Mouse (Mus musculus): ENCODE results near the gene Idua. TPM values are rescaled to one million over a fixed set of nuclear protein-coding genes. Genes with fewer than 3 reads are reported as not detected.

Idua gene
- polyA plus RNA-seq, 1 experiment from 2014 or later, result 13.2 TPM

DNA sequence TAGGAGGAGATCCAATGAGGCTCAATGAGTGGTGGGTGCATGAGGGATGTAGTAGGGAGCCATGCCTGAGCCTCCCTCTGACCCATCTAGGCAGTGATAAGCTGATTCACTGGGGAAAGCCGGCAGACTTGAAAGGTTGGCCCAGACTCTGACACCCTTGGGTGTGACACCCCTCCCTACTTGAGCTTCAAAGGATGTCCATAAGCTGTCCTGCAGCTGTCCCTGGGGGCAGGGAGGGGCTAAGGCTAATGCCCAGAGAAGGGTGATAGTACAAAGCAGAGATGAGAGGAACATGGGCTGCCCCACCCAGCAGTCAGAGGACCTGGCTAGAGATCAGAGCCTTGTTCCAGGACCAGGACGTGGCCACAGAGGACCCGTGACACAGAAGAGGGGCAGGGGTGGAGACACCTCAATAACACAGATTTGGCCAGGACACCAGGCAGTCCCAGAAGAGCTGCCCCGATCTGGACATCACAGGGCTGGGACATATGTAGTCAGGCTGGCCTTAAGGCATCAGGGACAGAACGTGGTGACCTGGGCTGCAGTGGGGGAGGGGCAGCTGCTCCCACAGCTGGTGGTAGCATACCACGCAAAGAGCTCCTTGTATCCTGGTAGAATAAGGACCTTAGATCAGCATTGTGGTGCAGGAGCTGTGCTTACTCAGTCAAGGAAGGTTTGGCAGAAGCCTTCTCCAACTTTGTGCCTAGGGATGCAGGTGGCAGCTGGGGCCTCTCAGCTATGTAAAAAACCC is 49.0 kb downstream of the Idua start:
- no peak overlapping the region for H3K9ac ChIP-seq (replicated peaks; ENCODE audit: low read depth, low read length)
- H3K9me3 ChIP-seq (ENCODE audit: control insufficient read depth, low read length), result no peaks in the 10 kb centered on the region
- H3K27me3 ChIP-seq (replicated peaks; ENCODE audit: control insufficient read depth, insufficient read depth, low read length), result no peaks in the 10 kb centered on the region
- ATAC-seq, result no peak
- H3K4me2 ChIP-seq (ENCODE audit: low read length), result no peak overlapping the region
- H3K27ac ChIP-seq (ENCODE audit: low read length), result no peak overlapping the region
- peaks cover 3% of the 10 kb centered on the region; the same call in 1 of the 2 replicates for H3K4me1 ChIP-seq (replicated peaks; ENCODE audit: control insufficient read depth, insufficient read depth, low read length)
- no peak overlapping the region for H3K4me3 ChIP-seq (replicated peaks; ENCODE audit: low read length)
- WGBS, result 72% methylated on average over 6 of the region's 6 CpGs
- H3K36me3 ChIP-seq (ENCODE audit: control insufficient read depth, insufficient read depth), result no peaks in the 10 kb centered on the region

DNA sequence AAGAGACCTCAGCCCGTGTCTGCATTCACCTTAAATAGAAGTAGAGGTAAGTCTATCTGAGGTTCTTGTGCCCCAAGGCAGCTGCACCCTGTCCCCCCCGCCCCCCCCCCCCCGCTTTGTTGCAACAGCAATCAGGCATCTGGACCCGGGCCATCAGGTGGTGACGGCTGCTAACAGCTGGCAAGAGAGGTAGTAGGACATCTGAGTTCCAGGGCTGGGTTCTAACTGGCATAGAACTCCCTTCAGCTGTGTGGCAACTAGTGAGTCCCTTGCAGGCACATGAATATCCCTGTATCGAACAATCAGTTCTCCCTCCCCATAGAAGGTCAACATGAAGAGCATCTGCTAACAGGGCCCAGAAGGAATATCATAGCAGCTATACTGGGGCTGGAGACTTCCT is 51.8 kb downstream of the Idua start:
- peaks cover 5% of the 10 kb centered on the region; the same call in 1 of the 2 replicates for H3K4me1 ChIP-seq (replicated peaks; ENCODE audit: control insufficient read depth, insufficient read depth, low read length)
- no peaks in the 10 kb centered on the region for H3K9me3 ChIP-seq (ENCODE audit: control insufficient read depth, low read length)
- ATAC-seq, result no peak
- H3K4me3 ChIP-seq (replicated peaks; ENCODE audit: low read length), result no peak overlapping the region
- H3K9ac ChIP-seq (replicated peaks; ENCODE audit: low read depth, low read length), result no peak overlapping the region
- H3K4me2 ChIP-seq (ENCODE audit: low read length), result no peak overlapping the region
- H3K27me3 ChIP-seq (replicated peaks; ENCODE audit: control insufficient read depth, insufficient read depth, low read length), result no peaks in the 10 kb centered on the region
- 83% methylated on average over 6 of the region's 6 CpGs for WGBS
- H3K27ac ChIP-seq (ENCODE audit: low read length), result no peak overlapping the region
- no peaks in the 10 kb centered on the region for H3K36me3 ChIP-seq (ENCODE audit: control insufficient read depth, insufficient read depth)

- Histone ChIP-seq H3K9ac (replicated peaks; ENCODE audit: low read depth, low read length) (no peak overlapping the region), H3K4me2 (ENCODE audit: low read length) (no peak overlapping the region), H3K36me3 (ENCODE audit: control insufficient read depth, insufficient read depth) (no peaks in the 10 kb centered on the region), H3K27ac (ENCODE audit: low read length) (no peak overlapping the region), H3K4me3 (replicated peaks; ENCODE audit: low read length) (no peak overlapping the region), H3K4me1 (replicated peaks; ENCODE audit: control insufficient read depth, insufficient read depth, low read length) (peaks cover 5% of the 10 kb centered on the region; the same call in 1 of the 2 replicates), H3K27me3 (replicated peaks; ENCODE audit: control insufficient read depth, insufficient read depth, low read length) (no peaks in the 10 kb centered on the region), H3K9me3 (ENCODE audit: control insufficient read depth, low read length) (no peaks in the 10 kb centered on the region)
- ATAC-seq, result no peak
- WGBS, result 90% methylated on average over 2 of the region's 2 CpGs
Observed at GRCm38 (mm10) chr5:108713096-108713495, 53.0 kb downstream of the Idua start.

DNA sequence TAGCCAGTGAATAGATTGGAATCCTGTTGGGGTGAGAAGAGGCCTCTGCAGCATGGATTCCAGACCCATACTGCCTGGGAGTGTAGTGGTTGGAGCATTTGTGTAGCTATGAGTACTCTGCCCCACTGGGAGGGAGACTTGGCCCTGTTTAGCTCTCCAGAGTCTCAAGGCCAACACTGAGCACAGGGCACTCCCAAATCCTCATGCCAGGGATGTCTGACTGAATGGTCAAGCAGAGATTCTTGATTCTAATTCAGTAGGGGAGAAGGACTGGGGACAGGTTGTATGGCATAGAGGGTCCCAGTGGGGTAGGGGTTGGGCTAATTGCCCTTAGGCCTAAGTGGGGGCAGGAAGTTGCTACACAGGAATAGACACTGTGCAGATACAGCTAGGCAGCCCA is 53.6 kb downstream of the Idua start:
- no peaks in the 10 kb centered on the region for H3K9me3 ChIP-seq (ENCODE audit: control insufficient read depth, low read length)
- no peak overlapping the region for H3K4me3 ChIP-seq (replicated peaks; ENCODE audit: low read length)
- no peaks in the 10 kb centered on the region for H3K36me3 ChIP-seq (ENCODE audit: control insufficient read depth, insufficient read depth)
- H3K27me3 ChIP-seq (replicated peaks; ENCODE audit: control insufficient read depth, insufficient read depth, low read length), result no peaks in the 10 kb centered on the region
- H3K4me2 ChIP-seq (ENCODE audit: low read length), result no peak overlapping the region
- H3K4me1 ChIP-seq (replicated peaks; ENCODE audit: control insufficient read depth, insufficient read depth, low read length), result peaks cover 5% of the 10 kb centered on the region; the same call in 1 of the 2 replicates
- ATAC-seq, result no peak
- no peak overlapping the region for H3K9ac ChIP-seq (replicated peaks; ENCODE audit: low read depth, low read length)
- no peak overlapping the region for H3K27ac ChIP-seq (ENCODE audit: low read length)

DNA sequence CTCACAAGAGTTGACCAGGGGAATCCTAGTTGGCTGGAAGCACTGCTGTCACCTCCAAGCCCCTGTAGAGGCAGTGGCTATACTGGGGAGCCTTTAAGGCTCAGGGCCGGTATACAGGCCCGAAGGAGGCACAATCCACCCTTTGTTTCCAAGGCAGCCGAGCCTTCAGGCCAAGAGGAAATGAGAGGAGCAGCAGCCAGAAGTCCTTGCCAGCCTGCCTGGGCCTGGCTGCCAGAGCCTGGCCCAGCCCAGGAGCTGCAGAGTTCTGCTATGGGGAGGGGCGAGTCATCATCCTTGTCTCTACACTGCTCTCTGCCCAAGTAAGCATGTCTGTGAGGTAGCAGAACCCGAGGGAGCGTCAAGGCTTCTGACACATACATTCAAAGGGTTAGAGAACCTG is 54.0 kb downstream of the Idua start:
- no peaks in the 10 kb centered on the region for H3K27me3 ChIP-seq (replicated peaks; ENCODE audit: control insufficient read depth, insufficient read depth, low read length)
- H3K9me3 ChIP-seq (ENCODE audit: control insufficient read depth, low read length), result no peaks in the 10 kb centered on the region
- no peak overlapping the region for H3K4me2 ChIP-seq (ENCODE audit: low read length)
- no peak overlapping the region for H3K27ac ChIP-seq (ENCODE audit: low read length)
- H3K36me3 ChIP-seq (ENCODE audit: control insufficient read depth, insufficient read depth), result no peaks in the 10 kb centered on the region
- H3K4me3 ChIP-seq (replicated peaks; ENCODE audit: low read length), result no peak overlapping the region
- H3K9ac ChIP-seq (replicated peaks; ENCODE audit: low read depth, low read length), result no peak overlapping the region
- ATAC-seq, result peak; percentile 84
- H3K4me1 ChIP-seq (replicated peaks; ENCODE audit: control insufficient read depth, insufficient read depth, low read length), result peaks cover 5% of the 10 kb centered on the region; the same call in 1 of the 2 replicates
- WGBS, result 47% methylated on average over 6 of the region's 6 CpGs

- Histone ChIP-seq H3K27ac (ENCODE audit: low read length) (no peak overlapping the region), H3K4me2 (ENCODE audit: low read length) (no peak overlapping the region), H3K9ac (replicated peaks; ENCODE audit: low read depth, low read length) (no peak overlapping the region), H3K9me3 (ENCODE audit: control insufficient read depth, low read length) (no peaks in the 10 kb centered on the region), H3K4me3 (replicated peaks; ENCODE audit: low read length) (no peak overlapping the region), H3K4me1 (replicated peaks; ENCODE audit: control insufficient read depth, insufficient read depth, low read length) (peaks cover 5% of the 10 kb centered on the region; the same call in 1 of the 2 replicates), H3K36me3 (ENCODE audit: control insufficient read depth, insufficient read depth) (no peaks in the 10 kb centered on the region), H3K27me3 (replicated peaks; ENCODE audit: control insufficient read depth, insufficient read depth, low read length) (no peaks in the 10 kb centered on the region)
- WGBS, result 100% methylated on average over 1 of the region's 1 CpGs
- no peak for ATAC-seq
Observed at GRCm38 (mm10) chr5:108715974-108716373, 55.8 kb downstream of the Idua start.

- WGBS, result 31% methylated on average over 4 of the region's 4 CpGs
- H3K9ac ChIP-seq (replicated peaks; ENCODE audit: low read depth, low read length), result no peak overlapping the region
- H3K36me3 ChIP-seq (ENCODE audit: control insufficient read depth, insufficient read depth), result no peaks in the 10 kb centered on the region
- H3K27me3 ChIP-seq (replicated peaks; ENCODE audit: control insufficient read depth, insufficient read depth, low read length), result no peaks in the 10 kb centered on the region
- no peak overlapping the region for H3K27ac ChIP-seq (ENCODE audit: low read length)
- H3K4me3 ChIP-seq (replicated peaks; ENCODE audit: low read length), result no peak overlapping the region
- peaks cover 5% of the 10 kb centered on the region; the same call in 1 of the 2 replicates for H3K4me1 ChIP-seq (replicated peaks; ENCODE audit: control insufficient read depth, insufficient read depth, low read length)
- H3K4me2 ChIP-seq (ENCODE audit: low read length), result no peak overlapping the region
- ATAC-seq, result no peak
- no peaks in the 10 kb centered on the region for H3K9me3 ChIP-seq (ENCODE audit: control insufficient read depth, low read length)
Observed at GRCm38 (mm10) chr5:108718051-108718450, 57.9 kb downstream of the Idua start.

DNA sequence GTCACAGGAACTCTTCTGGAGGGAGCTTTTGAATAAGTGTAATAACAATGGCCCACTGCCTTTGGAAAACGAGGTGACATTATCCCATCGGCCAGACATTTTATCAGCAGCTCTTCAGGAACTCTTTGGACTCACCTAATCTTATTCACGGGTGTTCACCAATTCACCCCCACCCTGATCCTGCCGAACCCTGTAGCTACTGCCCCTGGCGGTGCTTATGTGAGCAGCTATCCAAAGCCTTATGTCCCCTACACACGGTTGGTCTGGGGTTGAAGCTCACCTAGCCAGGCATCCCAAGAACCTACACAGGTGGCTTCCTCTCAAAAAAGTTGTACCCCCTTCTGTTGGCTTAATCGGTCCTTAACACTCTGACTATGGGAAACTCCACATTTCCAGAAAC is 59.6 kb downstream of the Idua start:
- Histone ChIP-seq H3K4me1 (replicated peaks; ENCODE audit: control insufficient read depth, insufficient read depth, low read length) (no peaks in the 10 kb centered on the region), H3K9me3 (ENCODE audit: control insufficient read depth, low read length) (no peaks in the 10 kb centered on the region), H3K4me3 (replicated peaks; ENCODE audit: low read length) (no peak overlapping the region), H3K4me2 (ENCODE audit: low read length) (no peak overlapping the region), H3K36me3 (ENCODE audit: control insufficient read depth, insufficient read depth) (no peaks in the 10 kb centered on the region), H3K27me3 (replicated peaks; ENCODE audit: control insufficient read depth, insufficient read depth, low read length) (no peaks in the 10 kb centered on the region), H3K27ac (ENCODE audit: low read length) (no peak overlapping the region), H3K9ac (replicated peaks; ENCODE audit: low read depth, low read length) (no peak overlapping the region)
- ATAC-seq, result no peak
- WGBS, result 56% methylated on average over 7 of the region's 7 CpGs

DNA sequence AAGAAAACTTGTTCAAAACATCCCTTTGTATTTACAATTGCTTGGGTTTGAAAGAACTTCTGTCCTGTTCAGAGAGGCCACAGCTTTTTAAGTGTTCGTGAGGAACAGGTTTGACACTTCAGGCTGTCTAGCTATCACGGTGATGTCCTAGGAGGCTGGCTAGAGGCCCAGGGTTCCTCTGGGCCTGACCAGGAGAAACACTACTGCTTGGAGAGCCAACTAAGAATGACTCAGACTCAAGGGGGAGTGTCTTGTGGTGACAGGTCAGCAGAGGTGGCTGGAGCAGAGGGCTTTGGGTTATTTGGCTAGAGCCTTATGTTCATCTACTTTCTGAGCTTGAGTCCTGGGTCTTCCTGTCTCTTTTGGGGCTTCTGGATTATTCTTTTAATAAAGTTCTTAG is 63.9 kb downstream of the Idua start:
- no peak overlapping the region for H3K27ac ChIP-seq (ENCODE audit: low read length)
- no peak overlapping the region for H3K4me3 ChIP-seq (replicated peaks; ENCODE audit: low read length)
- WGBS, result 72% methylated on average over 2 of the region's 2 CpGs
- H3K36me3 ChIP-seq (ENCODE audit: control insufficient read depth, insufficient read depth), result no peaks in the 10 kb centered on the region
- H3K4me1 ChIP-seq (replicated peaks; ENCODE audit: control insufficient read depth, insufficient read depth, low read length), result no peaks in the 10 kb centered on the region
- no peaks in the 10 kb centered on the region for H3K9me3 ChIP-seq (ENCODE audit: control insufficient read depth, low read length)
- no peak overlapping the region for H3K9ac ChIP-seq (replicated peaks; ENCODE audit: low read depth, low read length)
- no peak overlapping the region for H3K4me2 ChIP-seq (ENCODE audit: low read length)
- no peak for ATAC-seq
- H3K27me3 ChIP-seq (replicated peaks; ENCODE audit: control insufficient read depth, insufficient read depth, low read length), result no peaks in the 10 kb centered on the region

Data from forebrain, embryonic 16.5 days (tissue).